Mouse (Mus musculus) kidney, adult 8-10 months (tissue): ENCODE measurements around the gene Fbxw22.
"Not testable (repeated sequence)": the region's sequence is repeated elsewhere in the genome, so short reads cannot be mapped to it uniquely, and the experiment has no call there.

Experiments used
- DNase-seq, 2 experiments: peaks; one replicate each; pipeline ENCODE4 v3.0.0; 2022

Fbxw22 gene

DNA sequence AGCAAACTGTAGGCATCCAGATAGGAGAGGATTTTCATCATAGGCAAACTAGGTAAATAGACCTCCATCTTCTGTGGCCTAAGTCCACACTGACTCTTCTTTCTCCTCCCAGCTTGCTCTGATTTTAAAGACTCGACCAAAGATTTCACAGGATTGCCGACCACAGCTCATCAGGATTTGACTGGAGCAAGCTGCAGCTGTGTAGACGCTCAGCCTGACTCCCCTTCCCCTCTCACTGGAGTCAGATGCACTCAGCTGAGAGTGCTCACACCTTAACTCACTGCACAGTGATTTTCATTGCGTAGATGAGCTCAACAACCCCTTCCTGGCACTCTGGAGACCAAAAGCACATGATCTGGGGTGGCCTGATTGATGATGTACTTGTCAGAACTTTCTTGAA lies at the start of gene Fbxw22:
Gene Fbxw22, minus strand, starts transcription at position 101 of the 400 bp plus-strand sequence.
- DNase-seq, result not testable (repeated sequence)

DNA sequence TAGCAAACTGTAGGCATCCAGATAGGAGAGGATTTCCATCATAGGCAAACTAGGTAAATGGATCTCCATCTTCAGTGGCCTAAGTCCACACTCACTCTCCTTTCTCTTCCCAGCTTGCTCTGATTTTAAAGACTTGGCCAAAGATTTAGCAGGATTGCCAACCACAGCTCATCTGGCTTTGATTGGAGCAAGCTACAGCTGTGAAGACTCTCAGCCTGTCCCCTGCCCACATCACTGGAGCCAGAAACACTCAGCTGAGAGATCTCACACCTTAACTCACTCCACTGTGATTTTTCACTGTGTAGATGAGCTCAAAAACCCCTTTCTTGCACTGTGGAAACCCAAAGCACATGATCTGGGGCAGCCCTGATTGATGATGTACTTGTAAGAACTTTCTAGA lies 44.9 kb upstream of the Fbxw22 start, which contains the start of gene Fbxw16:
Gene Fbxw16, minus strand, starts transcription at position 101 of the 400 bp plus-strand sequence.
- no peak for DNase-seq

DNA sequence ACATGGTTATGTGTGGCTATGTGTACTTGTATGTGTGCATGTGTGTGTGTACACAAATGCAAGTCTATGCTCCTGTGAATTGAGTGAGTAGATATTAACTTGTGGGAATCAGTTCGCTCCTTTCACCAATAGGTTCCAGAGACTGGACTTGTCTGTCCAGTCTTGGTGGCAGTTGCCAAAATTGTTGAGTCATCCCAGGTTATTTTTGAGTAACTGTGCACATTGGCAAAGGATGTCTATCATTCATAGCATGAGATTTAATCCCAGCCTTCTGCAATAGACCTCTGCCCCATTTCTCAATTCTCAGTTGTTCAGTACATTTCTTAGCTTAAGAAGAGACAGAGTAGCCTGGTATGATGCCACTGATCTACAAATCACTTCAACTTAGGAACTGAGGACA lies 28.9 kb upstream of the Fbxw22 start:
- no peak for DNase-seq

DNA sequence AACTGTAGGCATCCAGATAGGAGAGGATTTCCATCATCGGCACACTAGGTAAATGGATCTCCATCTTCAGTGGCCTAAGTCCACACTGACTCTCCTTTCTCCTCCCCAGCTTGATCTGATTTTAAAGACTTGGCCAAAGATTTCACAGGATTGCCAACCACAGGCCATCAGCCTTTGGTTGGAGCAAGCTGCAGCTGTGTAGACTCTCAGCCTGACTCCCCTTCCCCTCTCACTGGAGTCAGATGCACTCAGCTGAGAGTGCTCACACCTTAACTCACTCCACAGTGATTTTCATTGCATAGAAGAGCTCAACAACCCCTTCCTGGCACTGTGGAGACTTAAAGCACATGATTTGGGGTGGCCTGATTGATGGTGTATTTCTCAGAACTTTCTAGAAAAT lies 64.5 kb downstream of the Fbxw22 start, which contains the start of gene Fbxw28:
Gene Fbxw28, minus strand, starts transcription at position 101 of the 400 bp plus-strand sequence.
- DNase-seq, result not testable (repeated sequence)
